Mouse (Mus musculus) neural tube, embryonic 11.5 days (tissue): Measurements from ENCODE around the gene Rbms3. TPM values are rescaled to one million over a fixed set of nuclear protein-coding genes. Genes with fewer than 3 reads are reported as not detected.

Experiments used
- ATAC-seq: fragments of 200-750 bp; cut with Nextera tagmentation; 2 replicates; pipeline ENCODE4 v1.8.0; 2017; ENCODE audit warnings: moderate number of reproducible peaks, mild to moderate bottlenecking, moderate TSS enrichment, moderate library complexity; ENCODE audit not compliant: insufficient read depth, low FRiP score, low TSS enrichment
- DNase-seq: peaks from one replicate; pipeline ENCODE4 v3.0.0-alpha.2; 2015; ENCODE audit warnings: low spot score
- H3K27ac ChIP-seq: fragments of 300-500 bp; sonication (generic); 2 replicates; pipeline ENCODE4 v1.5.1; 2014; ENCODE audit warnings: low read depth, mild to moderate bottlenecking, low read length
- H3K27me3 ChIP-seq: fragments of 300-500 bp; sonication (generic); 2 replicates; pipeline ENCODE4 v1.6.1; 2014; ENCODE audit warnings: mild to moderate bottlenecking, low read length, mixed read lengths; ENCODE audit not compliant: control insufficient read depth, insufficient read depth
- H3K36me3 ChIP-seq: fragments of 300-500 bp; sonication (generic); 2 replicates; pipeline ENCODE4 v1.6.1; 2014; ENCODE audit warnings: mild to moderate bottlenecking, low read length, moderate library complexity, mixed read lengths; ENCODE audit not compliant: control insufficient read depth, insufficient read depth
- H3K4me1 ChIP-seq: fragments of 300-500 bp; sonication (generic); 2 replicates; pipeline ENCODE4 v1.6.1; 2014; ENCODE audit warnings: low read length, mixed read lengths; ENCODE audit not compliant: control insufficient read depth, insufficient read depth
- H3K4me2 ChIP-seq: fragments of 300-500 bp; sonication (generic); 2 replicates; pipeline ENCODE4 v1.6.1; 2014; ENCODE audit warnings: low read depth, mild to moderate bottlenecking, moderate library complexity
- H3K4me3 ChIP-seq: fragments of 300-500 bp; sonication (generic); 2 replicates; pipeline ENCODE4 v1.5.1; 2014; ENCODE audit warnings: low read depth, low read length
- H3K9ac ChIP-seq: fragments of 300-500 bp; sonication (generic); 2 replicates; pipeline ENCODE4 v1.6.1; 2014; ENCODE audit warnings: mild to moderate bottlenecking, low read length
- H3K9me3 ChIP-seq: fragments of 300-500 bp; sonication (generic); 2 replicates; pipeline ENCODE4 v1.6.1; 2016; ENCODE audit warnings: low read length; ENCODE audit not compliant: control insufficient read depth
- WGBS: fragments of 180-500 bp; shearing (Covaris S2); extraction: QIAGEN DNeasy Blood & Tissue Kit; methylation state at CpG from one replicate; pipeline ENCODE4 v1.1.7; 2014; 5-methylcytosine and 5-hydroxymethylcytosine counted together
- polyA plus RNA-seq: library from polyadenylated mRNA; unstranded; fragments of >200 nt; fragmentation: Nextera tagmentation; extraction: Ambion mirVana; gene quantifications from 2 replicates; pipeline ENCODE4 v1.2.1, GENCODE M21; 2014

The Rbms3 gene
- polyA plus RNA-seq, 1 experiment from 2014 or later, result 60.1 TPM

GRCm38 (mm10) chr9:116967317-116967716 is 662.4 kb downstream of the Rbms3 start:
- no peaks in the 10 kb centered on the region for H3K9me3 ChIP-seq
- DNase-seq, result no peak
- H3K27ac ChIP-seq, result no peak overlapping the region
- no peak for ATAC-seq
- H3K9ac ChIP-seq, result no peak overlapping the region
- no peaks in the 10 kb centered on the region for H3K36me3 ChIP-seq
- no peaks in the 10 kb centered on the region for H3K27me3 ChIP-seq
- H3K4me3 ChIP-seq, result no peak overlapping the region
- 99% methylated on average over 3 of the region's 3 CpGs for WGBS
- no peaks in the 10 kb centered on the region for H3K4me1 ChIP-seq
- H3K4me2 ChIP-seq, result no peak overlapping the region

GRCm38 (mm10) chr9:116965691-116966090 is 664.0 kb downstream of the Rbms3 start:
- H3K4me2 ChIP-seq, result no peak overlapping the region
- peak; percentile 20 for DNase-seq
- H3K27me3 ChIP-seq, result no peaks in the 10 kb centered on the region
- WGBS, result 72% methylated on average over 6 of the region's 6 CpGs
- no peak overlapping the region for H3K9ac ChIP-seq
- H3K4me3 ChIP-seq, result no peak overlapping the region
- no peaks in the 10 kb centered on the region for H3K4me1 ChIP-seq
- ATAC-seq, result no peak
- H3K36me3 ChIP-seq, result no peaks in the 10 kb centered on the region
- peaks cover 3% of the 10 kb centered on the region; the same call in 1 of the 2 replicates for H3K9me3 ChIP-seq
- no peak overlapping the region for H3K27ac ChIP-seq

- no peak for DNase-seq
- Histone ChIP-seq H3K9ac (no peak overlapping the region), H3K36me3 (no peaks in the 10 kb centered on the region), H3K9me3 (peaks cover 3% of the 10 kb centered on the region; the same call in 1 of the 2 replicates), H3K27ac (no peak overlapping the region), H3K4me2 (no peak overlapping the region), H3K4me3 (no peak overlapping the region), H3K4me1 (no peaks in the 10 kb centered on the region), H3K27me3 (no peaks in the 10 kb centered on the region)
- 94% methylated on average over 2 of the region's 2 CpGs for WGBS
- ATAC-seq, result no peak
Observed at GRCm38 (mm10) chr9:116956156-116956555, 673.6 kb downstream of the Rbms3 start.

GRCm38 (mm10) chr9:116948211-116948610 is 681.5 kb downstream of the Rbms3 start:
- Histone ChIP-seq H3K4me3 (no peak overlapping the region), H3K4me2 (no peak overlapping the region), H3K27ac (no peak overlapping the region), H3K36me3 (no peaks in the 10 kb centered on the region), H3K4me1 (no peaks in the 10 kb centered on the region), H3K9ac (no peak overlapping the region), H3K27me3 (no peaks in the 10 kb centered on the region), H3K9me3 (no peaks in the 10 kb centered on the region)
- DNase-seq (no peak), ATAC-seq (no peak)
- 57% methylated on average over 3 of the region's 3 CpGs for WGBS

GRCm38 (mm10) chr9:116947369-116947768 is 682.3 kb downstream of the Rbms3 start:
- 75% methylated on average over 4 of the region's 4 CpGs for WGBS
- Histone ChIP-seq H3K4me1 (no peaks in the 10 kb centered on the region), H3K27ac (no peak overlapping the region), H3K36me3 (no peaks in the 10 kb centered on the region), H3K27me3 (no peaks in the 10 kb centered on the region), H3K9ac (no peak overlapping the region), H3K9me3 (no peaks in the 10 kb centered on the region), H3K4me2 (no peak overlapping the region), H3K4me3 (no peak overlapping the region)
- ATAC-seq (no peak), DNase-seq (no peak)

GRCm38 (mm10) chr9:116946787-116947186 is 682.9 kb downstream of the Rbms3 start:
- no peak overlapping the region for H3K27ac ChIP-seq
- H3K4me3 ChIP-seq, result no peak overlapping the region
- H3K4me2 ChIP-seq, result no peak overlapping the region
- no peaks in the 10 kb centered on the region for H3K4me1 ChIP-seq
- ATAC-seq (no peak), DNase-seq (no peak)
- H3K27me3 ChIP-seq, result no peaks in the 10 kb centered on the region
- H3K9me3 ChIP-seq, result no peaks in the 10 kb centered on the region
- H3K9ac ChIP-seq, result no peak overlapping the region
- H3K36me3 ChIP-seq, result no peaks in the 10 kb centered on the region
- 93% methylated on average over 3 of the region's 3 CpGs for WGBS

GRCm38 (mm10) chr9:116945689-116946088 is 684.0 kb downstream of the Rbms3 start:
- Histone ChIP-seq H3K27ac (no peak overlapping the region), H3K4me1 (no peaks in the 10 kb centered on the region), H3K4me2 (no peak overlapping the region), H3K36me3 (no peaks in the 10 kb centered on the region), H3K27me3 (no peaks in the 10 kb centered on the region), H3K9ac (no peak overlapping the region), H3K9me3 (no peaks in the 10 kb centered on the region), H3K4me3 (no peak overlapping the region)
- no peak for ATAC-seq
- DNase-seq, result no peak
- WGBS, result 86% methylated on average over 9 of the region's 9 CpGs

GRCm38 (mm10) chr9:116943902-116944301 is 685.8 kb downstream of the Rbms3 start:
- Histone ChIP-seq H3K9me3 (no peaks in the 10 kb centered on the region), H3K4me3 (no peak overlapping the region), H3K9ac (no peak overlapping the region), H3K4me2 (no peak overlapping the region), H3K36me3 (no peaks in the 10 kb centered on the region), H3K27me3 (no peaks in the 10 kb centered on the region), H3K4me1 (no peaks in the 10 kb centered on the region), H3K27ac (no peak overlapping the region)
- DNase-seq (no peak), ATAC-seq (no peak)
- WGBS, result 79% methylated on average over 15 of the region's 15 CpGs

GRCm38 (mm10) chr9:116941116-116941515 is 688.6 kb downstream of the Rbms3 start:
- H3K4me2 ChIP-seq, result no peak overlapping the region
- WGBS, result 91% methylated on average over 4 of the region's 4 CpGs
- no peak overlapping the region for H3K27ac ChIP-seq
- H3K9ac ChIP-seq, result no peak overlapping the region
- H3K27me3 ChIP-seq, result no peaks in the 10 kb centered on the region
- DNase-seq (no peak), ATAC-seq (no peak)
- no peaks in the 10 kb centered on the region for H3K4me1 ChIP-seq
- no peaks in the 10 kb centered on the region for H3K36me3 ChIP-seq
- no peaks in the 10 kb centered on the region for H3K9me3 ChIP-seq
- no peak overlapping the region for H3K4me3 ChIP-seq
